Mouse (Mus musculus) left cerebral cortex, adult 8-10 months (tissue): ENCODE measurements around the gene Fbxw2. TPM values are rescaled to one million over a fixed set of nuclear protein-coding genes. Genes with fewer than 3 reads are reported as not detected.
"Not testable (repeated sequence)": the region's sequence is repeated elsewhere in the genome, so short reads cannot be mapped to it uniquely, and the experiment has no call there.

Source experiments
- DNase-seq, 2 experiments: peaks; one replicate each; pipeline ENCODE4 v3.0.0; 2022; ENCODE audit warnings: low spot score in 2 of 2
- total RNA-seq, 4 experiments: library from RNA; stranded (reverse); gene quantifications; 2 replicates each; pipeline ENCODE4 v1.2.4; 2022

Gene Fbxw2
- total RNA-seq, 4 experiments from 2014 or later = 84.5 to 99.0 (median 96.9) TPM

GRCm38 (mm10) chr2:34812706-34813105 lies 13.4 kb downstream of the Fbxw2 start:
- DNase-seq = no peak

GRCm38 (mm10) chr2:34810775-34811174 lies 15.3 kb downstream of the Fbxw2 start:
- DNase-seq = no peak

GRCm38 (mm10) chr2:34809568-34809967 lies 16.5 kb downstream of the Fbxw2 start:
- DNase-seq = no peak

GRCm38 (mm10) chr2:34808057-34808456 lies 18.1 kb downstream of the Fbxw2 start:
- DNase-seq = no peak

GRCm38 (mm10) chr2:34805364-34805950 lies 20.7 kb downstream of the Fbxw2 start:
- no peak for DNase-seq

GRCm38 (mm10) chr2:34804815-34805214 lies 21.3 kb downstream of the Fbxw2 start:
- no peak for DNase-seq

- no peak for DNase-seq
Measured at GRCm38 (mm10) chr2:34804172-34804571, 21.9 kb downstream of the Fbxw2 start.

- no peak for DNase-seq
Measured at GRCm38 (mm10) chr2:34803746-34804145, 22.4 kb downstream of the Fbxw2 start.

- DNase-seq = not testable (repeated sequence)
Measured at GRCm38 (mm10) chr2:34802565-34803245, 23.4 kb downstream of the Fbxw2 start.

- DNase-seq = peak; percentile 91 to 97
Measured at GRCm38 (mm10) chr2:34801516-34802482, 24.3 kb downstream of the Fbxw2 start.

- DNase-seq = no peak
Measured at GRCm38 (mm10) chr2:34800371-34800770, 25.7 kb downstream of the Fbxw2 start.

GRCm38 (mm10) chr2:34799357-34800256 lies 26.5 kb downstream of the Fbxw2 start, which contains the start of gene Rabepk:
Gene Rabepk, minus strand, starts transcription at chr2:34799912.
- peak; percentile 51 to 76 for DNase-seq

- no peak for DNase-seq
Measured at GRCm38 (mm10) chr2:34795426-34795825, 30.7 kb downstream of the Fbxw2 start.

- DNase-seq = no peak
Measured at GRCm38 (mm10) chr2:34794511-34794910, 31.6 kb downstream of the Fbxw2 start.

GRCm38 (mm10) chr2:34792543-34792942 lies 33.6 kb downstream of the Fbxw2 start:
- not testable (repeated sequence) for DNase-seq

- no peak for DNase-seq
Measured at GRCm38 (mm10) chr2:34790282-34790681, 35.8 kb downstream of the Fbxw2 start.

- no peak for DNase-seq
Measured at GRCm38 (mm10) chr2:34784085-34784484, 42.0 kb downstream of the Fbxw2 start.

- DNase-seq = no peak
Measured at GRCm38 (mm10) chr2:34783064-34784020, 42.8 kb downstream of the Fbxw2 start.

GRCm38 (mm10) chr2:34777237-34777868 lies 48.8 kb downstream of the Fbxw2 start:
- no peak for DNase-seq
